ENCODE assay signal across 21 mouse cellular contexts in the genomic region with DNA sequence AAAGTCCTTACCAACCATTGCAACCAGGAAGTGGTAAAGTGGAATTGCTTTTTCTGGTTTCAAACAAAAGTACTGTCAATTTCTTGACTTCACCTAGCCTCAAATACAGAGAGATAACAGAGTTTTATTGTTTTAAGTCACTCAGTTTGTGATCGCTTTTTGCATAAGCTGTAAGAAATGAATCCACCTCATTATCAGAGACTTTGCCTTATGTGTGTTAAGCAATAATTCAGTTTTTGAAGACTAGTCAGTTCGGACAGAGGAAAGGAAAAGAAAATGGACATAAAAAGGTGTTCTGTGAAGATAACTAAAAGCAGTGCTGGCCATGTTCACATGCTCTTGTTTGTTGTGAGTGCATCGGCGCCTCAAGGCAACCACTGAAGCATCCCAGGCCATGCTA.
DNase-seq lines count a peak whose midpoint lies in the region; ATAC-seq and TF ChIP-seq lines count a peak whose summit lies in the region.
"Had no signal": no experiment of that assay in that cellular context is flagged by ENCODE, and none has a peak within 500 bp of the region (broad histone marks: within the 10 kb centered on the region; RNA-seq: fewer than 3 reads in every experiment).

No protein-coding gene starts in this region.

- H3K27ac ChIP-seq in intestine, embryonic 16.5 days (ENCODE audit: low read length) = no peak overlapping the region
- no peak overlapping the region for H3K27ac ChIP-seq in intestine, embryonic 15.5 days
- H3K27ac ChIP-seq in midbrain, embryonic 11.5 days (ENCODE audit: low read depth, low read length) = no peak overlapping the region
- H3K27ac ChIP-seq in midbrain, postnatal 0 days (ENCODE audit: low read depth, low read length) = no peak overlapping the region
- H3K27ac ChIP-seq in CH12.LX (ENCODE audit: insufficient read depth, low read depth) = no peak overlapping the region

- H3K4me3 ChIP-seq in intestine, embryonic 16.5 days (ENCODE audit: low read length) = no peak overlapping the region
- H3K4me3 ChIP-seq in intestine, embryonic 15.5 days (replicated peaks) = no peak overlapping the region
- H3K4me3 ChIP-seq in midbrain, embryonic 11.5 days (ENCODE audit: low read depth, low read length) = no peak overlapping the region
- H3K4me3 ChIP-seq in midbrain, postnatal 0 days (ENCODE audit: low read depth, low read length) = no peak overlapping the region
- H3K4me3 ChIP-seq in CH12.LX (replicated peaks in 1 of 3; ENCODE audit: low read depth in 2 of 3, low read length in 2 of 3, poor library complexity in 1 of 3) = no peak overlapping the region

- no peaks in the 10 kb centered on the region for H3K27me3 ChIP-seq in intestine, embryonic 16.5 days (replicated peaks; ENCODE audit: control insufficient read depth, insufficient read depth, low read length)
- H3K27me3 ChIP-seq in intestine, embryonic 15.5 days (replicated peaks) = no peaks in the 10 kb centered on the region
- H3K27me3 ChIP-seq in midbrain, embryonic 11.5 days (ENCODE audit: control insufficient read depth, insufficient read depth, low read length) = no peaks in the 10 kb centered on the region
- no peaks in the 10 kb centered on the region for H3K27me3 ChIP-seq in midbrain, postnatal 0 days (ENCODE audit: insufficient read depth, low read length)
- no peaks in the 10 kb centered on the region for H3K27me3 ChIP-seq in CH12.LX (replicated peaks)
- H3K27me3 ChIP-seq: Patski had no signal

- no peaks in the 10 kb centered on the region for H3K9me3 ChIP-seq in intestine, embryonic 16.5 days (ENCODE audit: control insufficient read depth, low read length)
- H3K9me3 ChIP-seq in intestine, embryonic 15.5 days = no peaks in the 10 kb centered on the region
- H3K9me3 ChIP-seq in midbrain, embryonic 11.5 days (ENCODE audit: control insufficient read depth, low read length) = no peaks in the 10 kb centered on the region
- no peaks in the 10 kb centered on the region for H3K9me3 ChIP-seq in midbrain, postnatal 0 days (ENCODE audit: low read length)
- no peaks in the 10 kb centered on the region for H3K9me3 ChIP-seq in CH12.LX (replicated peaks; ENCODE audit: low read length)
- H3K9me3 ChIP-seq: G1E had no signal

- no peak for TF ChIP-seq RAD21 in CH12.LX (IDR thresholded peaks at IDR 0.05; ENCODE audit: low read depth, low read length)

- peak; percentile 75 for DNase-seq in midbrain, embryonic 11.5 days (ENCODE audit: low spot score, missing footprints)
- DNase-seq in midbrain, postnatal 0 days (ENCODE audit: low spot score) = no peak
- no peak for DNase-seq in CH12.LX (ENCODE audit: extremely low read depth)
- DNase-seq in embryo, embryonic 10.5 days (ENCODE audit: low spot score) = no peak
- DNase-seq: adrenal gland, adult 2 months; adrenal gland, adult 8-10 months; adrenal gland, postnatal 10 days; adrenal gland, postnatal 14 days; adrenal gland, postnatal 25 days; adrenal gland, postnatal 36 days; B cell, adult 2 months; cerebellum, adult 11 months; cerebellum, adult 11-12 months; cerebellum, adult 18-20 months; cerebellum, adult 2 months had no signal

- H3K79me2 ChIP-seq in CH12.LX (replicated peaks; ENCODE audit: control insufficient read depth, extremely low read depth, insufficient read depth, poor library complexity, severe bottlenecking) = no peaks in the 10 kb centered on the region

- in situ Hi-C loops in CH12.LX (cut with MboI; ENCODE audit: low pct_ligation_motif_present, low pct_unique_long_range_greater_than_20kb, low sequenced_read_pairs) = no loop called here

- 66% methylated on average over 4 of the region's 4 CpGs for WGBS in intestine, embryonic 16.5 days
- 75% methylated on average over 4 of the region's 4 CpGs for WGBS in intestine, embryonic 15.5 days
- WGBS in midbrain, embryonic 11.5 days = 81% methylated on average over 4 of the region's 4 CpGs
- 82% methylated on average over 4 of the region's 4 CpGs for WGBS in midbrain, postnatal 0 days

- TF ChIP-seq POLR2A in CH12.LX (IDR thresholded peaks at IDR 0.05; ENCODE audit: low read depth, low read length) = no peak

- peak; percentile 67 for ATAC-seq in intestine, embryonic 16.5 days
- ATAC-seq in intestine, embryonic 15.5 days = no peak
- ATAC-seq in midbrain, embryonic 11.5 days (ENCODE audit: low FRiP score) = no peak
- ATAC-seq in midbrain, postnatal 0 days (ENCODE audit: low FRiP score) = no peak
- ATAC-seq: activated CD4-positive, CD25-positive, alpha-beta regulatory T cell, adult 4 months; CD4-positive, CD25-positive, alpha-beta regulatory T cell, adult 4 months; Patski had no signal

- TF ChIP-seq CTCF in midbrain, postnatal 0 days (IDR thresholded peaks at IDR 0.05) = no peak
- TF ChIP-seq CTCF in CH12.LX (conservative IDR thresholded peaks at IDR 0.05 in 1 of 2, IDR thresholded peaks at IDR 0.05 in 1 of 2; ENCODE audit: low read depth in 2 of 2, low read length in 2 of 2) = no peak

- no peaks in the 10 kb centered on the region for H3K4me1 ChIP-seq in intestine, embryonic 16.5 days (ENCODE audit: control insufficient read depth, insufficient read depth, low read length)
- no peaks in the 10 kb centered on the region for H3K4me1 ChIP-seq in intestine, embryonic 15.5 days (replicated peaks)
- no peaks in the 10 kb centered on the region for H3K4me1 ChIP-seq in midbrain, embryonic 11.5 days (ENCODE audit: control insufficient read depth, insufficient read depth, low read length)
- no peaks in the 10 kb centered on the region for H3K4me1 ChIP-seq in midbrain, postnatal 0 days (ENCODE audit: insufficient read depth, low read length)
- H3K4me1 ChIP-seq in CH12.LX (ENCODE audit: control insufficient read depth in 1 of 2, insufficient read depth in 2 of 2) = peaks cover 10 to 22% of the 10 kb centered on the region in 2 experiments; a peak in 3 of 4 replicates

- no peak for TF ChIP-seq EP300 in CH12.LX (IDR thresholded peaks at IDR 0.05; ENCODE audit: low read length)

- no peaks in the 10 kb centered on the region for H3K36me3 ChIP-seq in intestine, embryonic 16.5 days (ENCODE audit: control insufficient read depth, insufficient read depth, low read length)
- H3K36me3 ChIP-seq in intestine, embryonic 15.5 days = no peaks in the 10 kb centered on the region
- H3K36me3 ChIP-seq in midbrain, embryonic 11.5 days (ENCODE audit: control insufficient read depth, insufficient read depth, low read length) = no peaks in the 10 kb centered on the region
- no peaks in the 10 kb centered on the region for H3K36me3 ChIP-seq in midbrain, postnatal 0 days (ENCODE audit: insufficient read depth, low read length)
- no peaks in the 10 kb centered on the region for H3K36me3 ChIP-seq in CH12.LX (replicated peaks in 1 of 2; ENCODE audit: control insufficient read depth in 1 of 2, insufficient read depth in 1 of 2, low read length in 1 of 2)
- H3K36me3 ChIP-seq: G1E had no signal

- dilution Hi-C loops in CH12.LX (cut with MboI; ENCODE audit: extremely low pct_ligation_motif_present, extremely low pct_unique_long_range_greater_than_20kb, low sequenced_read_pairs) = no loop called here

- H3K9ac ChIP-seq in intestine, embryonic 16.5 days (ENCODE audit: low read depth, low read length) = no peak overlapping the region
- H3K9ac ChIP-seq in intestine, embryonic 15.5 days = no peak overlapping the region
- H3K9ac ChIP-seq in midbrain, embryonic 11.5 days (ENCODE audit: low read length) = no peak overlapping the region
- no peak overlapping the region for H3K9ac ChIP-seq in midbrain, postnatal 0 days (replicated peaks; ENCODE audit: low read length, poor library complexity, severe bottlenecking)
- no peak overlapping the region for H3K9ac ChIP-seq in CH12.LX (ENCODE audit: insufficient read depth, low read depth)

- no peak overlapping the region for H3K4me2 ChIP-seq in intestine, embryonic 16.5 days (ENCODE audit: low read depth, low read length)
- no peak overlapping the region for H3K4me2 ChIP-seq in intestine, embryonic 15.5 days (replicated peaks)
- no peak overlapping the region for H3K4me2 ChIP-seq in midbrain, embryonic 11.5 days
- H3K4me2 ChIP-seq in midbrain, postnatal 0 days (ENCODE audit: low read depth, low read length, poor library complexity, severe bottlenecking) = no peak overlapping the region
- no peak overlapping the region for H3K4me2 ChIP-seq in CH12.LX (ENCODE audit: insufficient read depth, low read depth, poor library complexity, severe bottlenecking)

TF ChIP-seq in CH12.LX, 34 proteins besides CTCF, POLR2A, EP300 and RAD21:
- no peak for TF ChIP-seq USF2 (conservative IDR thresholded peaks at IDR 0.05; ENCODE audit: low read depth, low read length)
- TF ChIP-seq ELF1 (IDR thresholded peaks at IDR 0.05; ENCODE audit: low read depth, low read length) = 0 out of 2 replicates have a peak, but pooled peaks have one; percentile 29
- TF ChIP-seq E2F4 (IDR thresholded peaks at IDR 0.05; ENCODE audit: insufficient replicate concordance, low read depth, low read length) = no peak
